Mouse (Mus musculus) kidney, adult 9 months (tissue): ENCODE measurements at regions not wholly inside any gene's neighbourhood (a gene's known extent, or its start where the extent isn't known, plus 50 kb on each side); places are given as distances from the start of the nearest gene placed in this dataset.

Experiments
- DNase-seq: peaks from one replicate; pipeline ENCODE4 v3.0.0; 2022

GRCm38 (mm10) chr7:69398299-69398698, 649.3 kb upstream of the Arrdc4 start:
- DNase-seq = peak; percentile 69

- DNase-seq = no peak
Observed at GRCm38 (mm10) chr7:69396868-69397267, 647.8 kb upstream of the Arrdc4 start.
